Mouse (Mus musculus): ENCODE measurements around the gene Sptb.

- TF ChIP-seq EP300 (IDR thresholded peaks at IDR 0.05; ENCODE audit: low read depth), result no peak
- no peak for TF ChIP-seq CTCF (IDR thresholded peaks at IDR 0.05; ENCODE audit: low read depth)
Observed at GRCm38 (mm10) chr12:76612621-76613020, 97.7 kb downstream of the Sptb start.

Data from heart, postnatal 0 days (tissue).